Mouse (Mus musculus): Measurements from ENCODE around the gene Hoxc4. TPM values are rescaled to one million over a fixed set of nuclear protein-coding genes. Genes with fewer than 3 reads are reported as not detected.

Gene Hoxc4
- total and polyA plus RNA-seq, 3 experiments = 12.2 to 60.1 (median 29.3) TPM

DNA sequence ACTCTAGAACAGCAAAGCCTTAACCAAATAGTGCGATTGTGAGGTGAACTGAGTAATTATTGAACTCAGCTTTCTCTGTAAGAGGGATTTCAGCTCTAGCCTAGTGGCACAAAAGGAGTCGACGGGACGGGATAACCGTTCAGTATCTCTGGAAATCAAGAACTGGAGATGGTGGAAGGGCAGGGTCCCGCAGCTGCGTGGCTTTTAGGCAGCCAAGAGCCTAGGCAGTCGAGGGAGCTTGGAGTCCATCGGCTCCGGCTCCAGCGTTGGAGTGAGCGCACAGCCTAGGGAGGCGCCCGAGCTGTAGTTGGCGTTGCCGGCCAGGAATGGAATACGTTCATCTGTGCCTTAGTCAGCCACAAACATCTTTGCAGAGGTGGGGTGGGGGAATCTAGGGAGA is 13.4 kb upstream of the Hoxc4 start:
- TF ChIP-seq TAL1 (conservative IDR thresholded peaks at IDR 0.05; ENCODE audit: low read depth, low read length) = no peak
- TF ChIP-seq CTCF (IDR thresholded peaks at IDR 0.05; ENCODE audit: low read depth, low read length) = no peak
- TF ChIP-seq GATA2 (IDR thresholded peaks at IDR 0.05; ENCODE audit: borderline replicate concordance, low read depth, low read length) = no peak
- no peak for TF ChIP-seq POLR2AphosphoS5 (IDR thresholded peaks at IDR 0.05; ENCODE audit: insufficient replicate concordance, low read depth, low read length)
- no peak for TF ChIP-seq GATA1 (IDR thresholded peaks at IDR 0.05; ENCODE audit: borderline replicate concordance, low read length)
- Histone ChIP-seq H3K4me3 (ENCODE audit: low read depth, low read length) (peak overlapping the region; percentile 51; the same call in 1 of the 2 replicates), H3K36me3 (replicated peaks) (peaks cover 25% of the 10 kb centered on the region), H3K4me1 (ENCODE audit: insufficient read depth, low read depth, low read length) (peaks cover 95% of the 10 kb centered on the region), H3K27me3 (ENCODE audit: insufficient read depth, low read length) (no peaks in the 10 kb centered on the region), H3K9me3 (replicated peaks) (no peaks in the 10 kb centered on the region)
- DNase-seq (ENCODE audit: low spot score) (no peak), ATAC-seq (ENCODE audit: extremely low read depth, insufficient number of reproducible peaks, low FRiP score, poor library complexity, severe bottlenecking) (no peak)

- H3K27me3 ChIP-seq (ENCODE audit: insufficient read depth, low read length) = no peaks in the 10 kb centered on the region
- H3K4me1 ChIP-seq (ENCODE audit: insufficient read depth, low read depth, low read length) = peaks cover 95% of the 10 kb centered on the region
- no peak for ATAC-seq (ENCODE audit: extremely low read depth, insufficient number of reproducible peaks, low FRiP score, poor library complexity, severe bottlenecking)
- TF ChIP-seq POLR2AphosphoS5 (IDR thresholded peaks at IDR 0.05; ENCODE audit: insufficient replicate concordance, low read depth, low read length) = no peak
- TF ChIP-seq GATA2 (IDR thresholded peaks at IDR 0.05; ENCODE audit: borderline replicate concordance, low read depth, low read length) = no peak
- TF ChIP-seq CTCF (IDR thresholded peaks at IDR 0.05; ENCODE audit: low read depth, low read length) = no peak
- no peak for TF ChIP-seq TAL1 (conservative IDR thresholded peaks at IDR 0.05; ENCODE audit: low read depth, low read length)
- no peak for TF ChIP-seq GATA1 (IDR thresholded peaks at IDR 0.05; ENCODE audit: borderline replicate concordance, low read length)
- peak overlapping the region; percentile 21; the same call in 1 of the 2 replicates for H3K4me3 ChIP-seq (ENCODE audit: low read depth, low read length)
- DNase-seq (ENCODE audit: low spot score) = no peak
- peaks cover 25% of the 10 kb centered on the region for H3K36me3 ChIP-seq (replicated peaks)
- no peaks in the 10 kb centered on the region for H3K9me3 ChIP-seq (replicated peaks)
Observed at GRCm38 (mm10) chr15:103005797-103006196, 12.9 kb upstream of the Hoxc4 start.

- no peak for ATAC-seq (ENCODE audit: extremely low read depth, insufficient number of reproducible peaks, low FRiP score, poor library complexity, severe bottlenecking)
- H3K4me1 ChIP-seq (ENCODE audit: insufficient read depth, low read depth, low read length) = peaks cover 93% of the 10 kb centered on the region
- no peaks in the 10 kb centered on the region for H3K27me3 ChIP-seq (ENCODE audit: insufficient read depth, low read length)
- peak overlapping the region; percentile 21; the same call in 1 of the 2 replicates for H3K4me3 ChIP-seq (ENCODE audit: low read depth, low read length)
- H3K9me3 ChIP-seq (replicated peaks) = no peaks in the 10 kb centered on the region
- DNase-seq (ENCODE audit: low spot score) = no peak
- peaks cover 25% of the 10 kb centered on the region for H3K36me3 ChIP-seq (replicated peaks)
- no peak for TF ChIP-seq CTCF (IDR thresholded peaks at IDR 0.05; ENCODE audit: low read depth, low read length)
- TF ChIP-seq TAL1 (conservative IDR thresholded peaks at IDR 0.05; ENCODE audit: low read depth, low read length) = no peak
- TF ChIP-seq GATA1 (IDR thresholded peaks at IDR 0.05; ENCODE audit: borderline replicate concordance, low read length) = no peak
- TF ChIP-seq GATA2 (IDR thresholded peaks at IDR 0.05; ENCODE audit: borderline replicate concordance, low read depth, low read length) = no peak
- TF ChIP-seq POLR2AphosphoS5 (IDR thresholded peaks at IDR 0.05; ENCODE audit: insufficient replicate concordance, low read depth, low read length) = no peak
Observed at GRCm38 (mm10) chr15:103006326-103006725, 12.4 kb upstream of the Hoxc4 start.

GRCm38 (mm10) chr15:103009265-103010111 is 9.2 kb upstream of the Hoxc4 start:
- DNase-seq (ENCODE audit: low spot score) (no peak), ATAC-seq (ENCODE audit: extremely low read depth, insufficient number of reproducible peaks, low FRiP score, poor library complexity, severe bottlenecking) (no peak)
- Histone ChIP-seq H3K36me3 (replicated peaks) (peaks cover 18% of the 10 kb centered on the region), H3K9me3 (replicated peaks) (no peaks in the 10 kb centered on the region), H3K27me3 (ENCODE audit: insufficient read depth, low read length) (no peaks in the 10 kb centered on the region), H3K4me3 (ENCODE audit: low read depth, low read length) (peak overlapping the region; percentile 77), H3K4me1 (ENCODE audit: insufficient read depth, low read depth, low read length) (peaks cover 85% of the 10 kb centered on the region)
- TF ChIP-seq POLR2AphosphoS5 (IDR thresholded peaks at IDR 0.05; ENCODE audit: insufficient replicate concordance, low read depth, low read length) (no peak), CTCF (IDR thresholded peaks at IDR 0.05; ENCODE audit: low read depth, low read length) (no peak), GATA2 (IDR thresholded peaks at IDR 0.05; ENCODE audit: borderline replicate concordance, low read depth, low read length) (no peak), GATA1 (IDR thresholded peaks at IDR 0.05; ENCODE audit: borderline replicate concordance, low read length) (no peak), TAL1 (conservative IDR thresholded peaks at IDR 0.05; ENCODE audit: low read depth, low read length) (no peak)

GRCm38 (mm10) chr15:103010112-103010846 is 8.5 kb upstream of the Hoxc4 start:
- DNase-seq (ENCODE audit: low spot score) = no peak
- Histone ChIP-seq H3K36me3 (replicated peaks) (peaks cover 14% of the 10 kb centered on the region), H3K4me1 (ENCODE audit: insufficient read depth, low read depth, low read length) (peaks cover 83% of the 10 kb centered on the region), H3K27me3 (ENCODE audit: insufficient read depth, low read length) (no peaks in the 10 kb centered on the region), H3K9me3 (replicated peaks) (no peaks in the 10 kb centered on the region), H3K4me3 (ENCODE audit: low read depth, low read length) (peak overlapping the region; percentile 77)
- no peak for TF ChIP-seq GATA1 (IDR thresholded peaks at IDR 0.05; ENCODE audit: borderline replicate concordance, low read length)
- no peak for TF ChIP-seq CTCF (IDR thresholded peaks at IDR 0.05; ENCODE audit: low read depth, low read length)
- ATAC-seq (ENCODE audit: extremely low read depth, insufficient number of reproducible peaks, low FRiP score, poor library complexity, severe bottlenecking) = no peak

Data from G1E (cell line).